Mouse (Mus musculus): ENCODE measurements around the gene Cela3b. TPM values are rescaled to one million over a fixed set of nuclear protein-coding genes. Genes with fewer than 3 reads are reported as not detected.

Gene Cela3b
- not detected in 2 replicates for polyA plus RNA-seq (2015; fragmentation: Nextera tagmentation; extraction: Ambion mirVana)

DNA sequence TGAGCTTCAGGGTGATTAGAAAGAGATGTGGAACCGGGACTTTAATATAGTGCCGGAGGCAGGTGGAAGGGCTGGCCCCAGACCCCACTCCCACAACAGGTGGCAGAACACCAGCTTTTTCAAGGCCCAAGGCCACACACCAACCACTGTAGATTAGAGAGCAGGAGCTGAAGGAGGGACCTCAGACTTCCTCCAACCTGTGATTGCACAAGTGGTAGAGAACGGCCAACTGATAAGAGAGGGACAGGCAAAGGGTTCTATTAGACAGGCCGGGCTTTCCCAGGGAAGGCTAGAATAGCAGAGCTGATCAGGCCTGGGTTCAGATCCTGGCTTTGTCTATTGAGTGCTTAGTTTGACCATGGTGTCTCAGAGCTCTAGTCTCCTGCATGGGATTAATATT is at the start of gene Cela3b:
Gene Cela3b (minus strand): TSS at position 39 of the 400 bp plus-strand sequence.
- no peak for ATAC-seq
- WGBS = 97% methylated on average over 4 of the region's 4 CpGs
- H3K4me1 ChIP-seq (ENCODE audit: control insufficient read depth, insufficient read depth, low read length) = no peaks in the 10 kb centered on the region
- no peaks in the 10 kb centered on the region for H3K36me3 ChIP-seq (ENCODE audit: control insufficient read depth, insufficient read depth, low read length)
- H3K9me3 ChIP-seq (replicated peaks; ENCODE audit: control insufficient read depth, low read length, poor library complexity, severe bottlenecking) = no peaks in the 10 kb centered on the region
- no peak within 1 kb of the TSS for H3K4me3 ChIP-seq (ENCODE audit: low read depth, low read length)
- no peak within 1 kb of the TSS for H3K4me2 ChIP-seq (ENCODE audit: low read length)
- H3K27me3 ChIP-seq (ENCODE audit: control insufficient read depth, insufficient read depth, low read depth, low read length) = no peaks in the 10 kb centered on the region
- H3K9ac ChIP-seq (ENCODE audit: low read depth, low read length) = no peak within 1 kb of the TSS
- H3K27ac ChIP-seq (ENCODE audit: low read length) = no peak within 1 kb of the TSS

DNA sequence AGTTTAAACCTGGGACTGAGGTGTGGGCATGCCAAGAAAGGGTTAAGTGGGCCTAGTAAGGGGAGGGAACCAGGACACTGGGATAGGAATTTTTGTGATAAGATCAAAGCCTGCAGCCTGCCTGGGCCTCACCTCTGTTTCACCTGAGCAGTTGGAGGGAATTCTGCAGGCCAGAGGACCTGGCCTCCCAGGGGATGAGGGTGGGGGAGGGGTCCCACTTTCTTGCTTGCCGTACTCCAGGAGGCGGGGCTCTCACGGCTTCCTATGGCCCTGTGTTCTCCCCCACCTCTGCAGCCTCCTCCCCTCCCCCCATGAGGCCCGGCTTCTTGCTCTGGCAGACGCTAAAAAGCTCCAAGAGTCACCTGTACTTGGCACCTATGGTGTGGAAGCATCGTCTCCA is 49.4 kb upstream of the Cela3b start:
- H3K4me3 ChIP-seq (ENCODE audit: low read depth, low read length) = no peak overlapping the region
- H3K9me3 ChIP-seq (replicated peaks; ENCODE audit: control insufficient read depth, low read length, poor library complexity, severe bottlenecking) = no peaks in the 10 kb centered on the region
- H3K27ac ChIP-seq (ENCODE audit: low read length) = no peak overlapping the region
- H3K9ac ChIP-seq (ENCODE audit: low read depth, low read length) = no peak overlapping the region
- WGBS = 13% methylated on average over 6 of the region's 6 CpGs
- H3K4me1 ChIP-seq (ENCODE audit: control insufficient read depth, insufficient read depth, low read length) = peaks cover 6% of the 10 kb centered on the region; the same call in 1 of the 2 replicates
- no peaks in the 10 kb centered on the region for H3K36me3 ChIP-seq (ENCODE audit: control insufficient read depth, insufficient read depth, low read length)
- ATAC-seq = no peak
- H3K27me3 ChIP-seq (ENCODE audit: control insufficient read depth, insufficient read depth, low read depth, low read length) = no peaks in the 10 kb centered on the region
- H3K4me2 ChIP-seq (ENCODE audit: low read length) = no peak overlapping the region

DNA sequence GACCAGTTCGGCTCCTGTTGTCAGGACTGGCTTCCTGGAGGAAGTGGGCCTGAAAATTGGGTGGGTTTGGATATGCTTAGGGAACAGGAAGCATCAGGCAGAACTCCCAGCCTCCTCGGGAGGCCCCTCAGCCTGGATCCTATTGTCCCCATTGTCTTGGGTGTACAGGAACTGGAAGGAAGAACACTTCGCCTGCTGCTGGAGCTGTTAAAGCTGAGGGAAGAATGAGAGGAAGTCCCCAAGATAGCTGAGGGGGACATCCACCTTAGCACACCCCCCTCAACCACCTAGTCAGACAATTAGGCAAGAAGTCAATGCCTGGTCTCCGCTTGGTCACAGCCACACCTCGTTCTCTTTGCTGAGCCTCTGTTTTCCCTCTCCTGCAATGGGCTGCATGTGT is 48.0 kb upstream of the Cela3b start:
- Histone ChIP-seq H3K4me1 (ENCODE audit: control insufficient read depth, insufficient read depth, low read length) (peaks cover 6% of the 10 kb centered on the region; the same call in 1 of the 2 replicates), H3K9me3 (replicated peaks; ENCODE audit: control insufficient read depth, low read length, poor library complexity, severe bottlenecking) (no peaks in the 10 kb centered on the region), H3K4me2 (ENCODE audit: low read length) (no peak overlapping the region), H3K4me3 (ENCODE audit: low read depth, low read length) (no peak overlapping the region), H3K27ac (ENCODE audit: low read length) (no peak overlapping the region), H3K9ac (ENCODE audit: low read depth, low read length) (no peak overlapping the region), H3K27me3 (ENCODE audit: control insufficient read depth, insufficient read depth, low read depth, low read length) (no peaks in the 10 kb centered on the region), H3K36me3 (ENCODE audit: control insufficient read depth, insufficient read depth, low read length) (no peaks in the 10 kb centered on the region)
- ATAC-seq = no peak
- 63% methylated on average over 5 of the region's 5 CpGs for WGBS

DNA sequence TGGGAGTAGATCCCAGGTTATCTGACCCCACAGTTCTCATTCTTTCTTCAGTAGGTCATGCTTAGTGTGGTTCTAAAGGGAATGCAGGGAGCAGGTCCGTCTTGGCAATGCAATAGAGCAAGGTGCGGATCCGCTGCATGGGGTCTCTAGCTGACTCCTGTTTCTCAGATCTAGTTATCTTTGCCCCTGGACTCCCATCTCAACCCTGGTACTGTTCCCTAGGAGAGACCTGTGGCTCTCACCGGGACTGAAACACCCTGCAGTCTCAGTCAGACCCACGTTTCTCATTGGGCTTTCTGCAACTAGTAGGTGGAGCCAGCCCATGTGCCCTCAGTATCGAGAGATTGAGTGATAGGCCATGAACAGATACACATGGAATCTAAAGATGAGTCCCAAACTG is 47.3 kb upstream of the Cela3b start:
- no peak for ATAC-seq

DNA sequence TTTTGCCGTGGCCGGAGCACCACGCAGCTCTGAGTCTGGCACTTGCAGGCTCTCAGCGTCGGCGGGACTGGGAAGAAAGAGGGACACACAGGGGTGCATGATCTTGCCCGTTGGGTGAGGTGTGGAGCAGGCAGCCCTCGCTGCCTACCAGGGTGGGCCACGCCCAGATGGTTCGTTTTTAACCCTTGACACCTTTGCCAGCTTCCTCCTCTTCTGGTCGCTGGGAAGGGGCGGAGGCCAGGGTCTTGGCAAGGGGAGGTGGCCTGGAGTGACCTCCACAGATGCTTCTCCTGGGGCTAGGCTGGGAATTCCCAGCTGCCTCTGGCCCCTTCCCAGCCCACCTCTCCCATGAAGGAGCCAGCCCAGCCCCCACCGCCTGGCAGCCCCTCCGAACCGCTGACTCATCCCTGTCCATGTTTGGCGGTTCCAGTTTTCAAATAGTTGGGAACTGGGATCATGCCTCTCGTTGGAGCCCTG is 46.5 kb upstream of the Cela3b start:
- Histone ChIP-seq H3K4me2 (ENCODE audit: low read length) (0 out of 2 replicates have a peak overlapping the region, but pooled peaks have one; percentile 13), H3K4me1 (ENCODE audit: control insufficient read depth, insufficient read depth, low read length) (peaks cover 6% of the 10 kb centered on the region; the same call in 1 of the 2 replicates), H3K27me3 (ENCODE audit: control insufficient read depth, insufficient read depth, low read depth, low read length) (no peaks in the 10 kb centered on the region), H3K9ac (ENCODE audit: low read depth, low read length) (no peak overlapping the region), H3K36me3 (ENCODE audit: control insufficient read depth, insufficient read depth, low read length) (no peaks in the 10 kb centered on the region), H3K9me3 (replicated peaks; ENCODE audit: control insufficient read depth, low read length, poor library complexity, severe bottlenecking) (no peaks in the 10 kb centered on the region), H3K4me3 (ENCODE audit: low read depth, low read length) (no peak overlapping the region), H3K27ac (ENCODE audit: low read length) (no peak overlapping the region)
- 29% methylated on average over 16 of the region's 17 CpGs for WGBS
- ATAC-seq = no peak

More for the DNA sequence above, 47.3 kb upstream of the Cela3b start:
- Histone ChIP-seq H3K4me2 (ENCODE audit: low read length) (no peak overlapping the region), H3K4me3 (ENCODE audit: low read depth, low read length) (no peak overlapping the region), H3K4me1 (ENCODE audit: control insufficient read depth, insufficient read depth, low read length) (peaks cover 6% of the 10 kb centered on the region; the same call in 1 of the 2 replicates), H3K9ac (ENCODE audit: low read depth, low read length) (no peak overlapping the region), H3K27ac (ENCODE audit: low read length) (no peak overlapping the region), H3K9me3 (replicated peaks; ENCODE audit: control insufficient read depth, low read length, poor library complexity, severe bottlenecking) (no peaks in the 10 kb centered on the region), H3K27me3 (ENCODE audit: control insufficient read depth, insufficient read depth, low read depth, low read length) (no peaks in the 10 kb centered on the region), H3K36me3 (ENCODE audit: control insufficient read depth, insufficient read depth, low read length) (no peaks in the 10 kb centered on the region)
- 67% methylated on average over 6 of the region's 6 CpGs for WGBS

DNA sequence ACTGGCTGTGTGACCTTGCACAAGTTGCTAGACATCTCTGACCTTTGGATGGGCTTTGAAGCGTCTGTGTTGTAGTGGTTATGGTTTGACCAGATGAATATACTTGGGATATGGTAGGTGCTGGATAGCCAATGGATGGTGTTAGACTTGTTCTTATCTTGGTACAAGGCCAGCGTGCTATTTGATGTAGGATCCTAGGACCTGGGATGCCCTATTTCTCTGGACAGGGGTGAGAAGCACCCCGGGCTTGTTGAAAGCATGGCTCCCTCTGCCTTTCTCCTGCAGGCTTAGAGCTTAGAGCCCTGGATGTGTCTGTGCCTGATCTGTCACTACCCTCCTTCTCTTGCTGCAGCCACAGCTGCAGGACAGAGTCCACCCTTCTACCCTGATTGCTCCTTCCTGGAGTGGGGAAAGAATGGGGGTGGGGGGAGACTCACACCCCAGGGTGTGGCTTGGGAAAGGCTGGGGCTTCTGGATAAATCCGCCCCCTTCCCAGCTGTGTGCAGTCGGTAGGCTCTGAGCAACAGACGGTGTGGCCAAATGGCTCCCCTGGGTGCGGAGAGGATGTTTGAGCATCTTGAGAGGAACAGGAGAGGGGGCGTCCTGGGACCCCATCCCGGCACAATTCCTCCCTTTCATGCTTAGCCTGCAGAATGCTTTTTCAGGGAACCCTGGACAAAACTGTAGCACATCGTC is 45.9 kb upstream of the Cela3b start:
- Histone ChIP-seq H3K4me1 (ENCODE audit: control insufficient read depth, insufficient read depth, low read length) (peaks cover 6% of the 10 kb centered on the region; the same call in 1 of the 2 replicates), H3K36me3 (ENCODE audit: control insufficient read depth, insufficient read depth, low read length) (no peaks in the 10 kb centered on the region), H3K9ac (ENCODE audit: low read depth, low read length) (no peak overlapping the region), H3K4me2 (ENCODE audit: low read length) (0 out of 2 replicates have a peak overlapping the region, but pooled peaks have one; percentile 13), H3K9me3 (replicated peaks; ENCODE audit: control insufficient read depth, low read length, poor library complexity, severe bottlenecking) (no peaks in the 10 kb centered on the region), H3K4me3 (ENCODE audit: low read depth, low read length) (no peak overlapping the region), H3K27me3 (ENCODE audit: control insufficient read depth, insufficient read depth, low read depth, low read length) (no peaks in the 10 kb centered on the region), H3K27ac (ENCODE audit: low read length) (no peak overlapping the region)
- WGBS = 37% methylated on average over 10 of the region's 10 CpGs
- ATAC-seq = no peak

DNA sequence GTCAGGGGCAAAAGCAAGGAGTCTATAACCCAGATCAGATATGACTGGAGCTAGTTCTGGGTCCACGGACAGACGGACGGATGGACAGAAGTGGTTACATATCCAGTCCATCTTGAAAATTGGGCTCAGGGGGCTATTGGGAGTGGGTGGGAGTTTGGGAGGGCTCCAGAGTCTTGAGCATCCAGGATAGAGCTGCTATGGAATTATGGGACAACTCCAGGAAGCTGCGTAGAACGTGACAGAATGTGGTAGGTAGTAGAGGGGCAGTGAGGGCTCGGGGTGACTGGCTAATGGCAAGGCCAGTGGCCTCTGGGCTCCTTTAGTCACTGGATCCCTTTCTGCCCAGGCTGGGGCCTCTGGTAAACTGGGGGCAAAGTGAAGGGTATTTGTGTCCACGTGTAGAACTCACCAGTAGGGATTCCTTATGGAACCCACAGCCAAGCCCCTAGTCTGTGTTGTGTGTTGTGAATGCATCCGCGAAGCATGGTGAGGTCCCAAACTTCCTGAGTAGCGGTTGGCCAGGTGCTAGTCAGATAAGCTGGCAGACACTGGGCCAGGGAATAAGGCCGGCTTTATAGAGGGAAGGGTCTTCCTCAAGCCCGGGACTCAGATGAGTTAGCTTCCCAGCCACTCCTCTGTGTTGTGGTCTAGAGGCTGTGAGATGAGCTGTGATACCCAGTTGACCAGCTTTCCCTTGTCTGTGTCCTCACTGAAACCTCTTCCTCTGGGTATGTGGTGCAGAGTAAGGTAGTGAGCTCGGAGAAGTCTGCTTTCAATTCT is 45.1 kb upstream of the Cela3b start:
- no peaks in the 10 kb centered on the region for H3K36me3 ChIP-seq (ENCODE audit: control insufficient read depth, insufficient read depth, low read length)
- no peak for ATAC-seq
- WGBS = 92% methylated on average over 13 of the region's 13 CpGs
- H3K27me3 ChIP-seq (ENCODE audit: control insufficient read depth, insufficient read depth, low read depth, low read length) = no peaks in the 10 kb centered on the region
- peaks cover 6% of the 10 kb centered on the region; the same call in 1 of the 2 replicates for H3K4me1 ChIP-seq (ENCODE audit: control insufficient read depth, insufficient read depth, low read length)
- H3K9ac ChIP-seq (ENCODE audit: low read depth, low read length) = no peak overlapping the region
- H3K4me2 ChIP-seq (ENCODE audit: low read length) = no peak overlapping the region
- no peak overlapping the region for H3K27ac ChIP-seq (ENCODE audit: low read length)
- no peak overlapping the region for H3K4me3 ChIP-seq (ENCODE audit: low read depth, low read length)
- no peaks in the 10 kb centered on the region for H3K9me3 ChIP-seq (replicated peaks; ENCODE audit: control insufficient read depth, low read length, poor library complexity, severe bottlenecking)

DNA sequence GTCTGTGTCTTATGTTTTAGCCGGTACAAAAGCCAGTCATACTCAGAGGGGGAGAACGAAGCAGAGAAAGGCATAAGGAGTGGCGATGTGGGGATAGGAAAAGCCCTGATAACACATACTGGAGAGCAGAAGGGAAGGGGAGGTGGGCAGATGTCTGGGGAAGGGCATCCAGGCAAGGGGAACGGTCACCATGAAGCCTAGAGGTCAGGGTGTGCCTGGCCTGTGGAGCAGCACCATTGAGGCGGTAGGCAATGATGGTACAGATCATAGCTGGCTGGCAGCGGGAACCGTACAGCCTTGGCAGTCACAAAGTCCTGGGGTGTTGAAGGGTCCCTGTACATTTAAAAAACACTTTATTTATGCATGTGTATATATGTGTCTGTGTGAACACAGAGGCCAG is 44.4 kb upstream of the Cela3b start:
- no peak overlapping the region for H3K4me2 ChIP-seq (ENCODE audit: low read length)
- H3K36me3 ChIP-seq (ENCODE audit: control insufficient read depth, insufficient read depth, low read length) = no peaks in the 10 kb centered on the region
- no peak overlapping the region for H3K9ac ChIP-seq (ENCODE audit: low read depth, low read length)
- no peak for ATAC-seq
- H3K4me1 ChIP-seq (ENCODE audit: control insufficient read depth, insufficient read depth, low read length) = peaks cover 7% of the 10 kb centered on the region
- no peak overlapping the region for H3K4me3 ChIP-seq (ENCODE audit: low read depth, low read length)
- WGBS = 95% methylated on average over 7 of the region's 7 CpGs
- no peaks in the 10 kb centered on the region for H3K9me3 ChIP-seq (replicated peaks; ENCODE audit: control insufficient read depth, low read length, poor library complexity, severe bottlenecking)
- no peak overlapping the region for H3K27ac ChIP-seq (ENCODE audit: low read length)
- H3K27me3 ChIP-seq (ENCODE audit: control insufficient read depth, insufficient read depth, low read depth, low read length) = no peaks in the 10 kb centered on the region

Measured in midbrain, embryonic 16.5 days (tissue).